Mouse (Mus musculus): ENCODE measurements around the gene Kif5c.

Kif5c gene

DNA sequence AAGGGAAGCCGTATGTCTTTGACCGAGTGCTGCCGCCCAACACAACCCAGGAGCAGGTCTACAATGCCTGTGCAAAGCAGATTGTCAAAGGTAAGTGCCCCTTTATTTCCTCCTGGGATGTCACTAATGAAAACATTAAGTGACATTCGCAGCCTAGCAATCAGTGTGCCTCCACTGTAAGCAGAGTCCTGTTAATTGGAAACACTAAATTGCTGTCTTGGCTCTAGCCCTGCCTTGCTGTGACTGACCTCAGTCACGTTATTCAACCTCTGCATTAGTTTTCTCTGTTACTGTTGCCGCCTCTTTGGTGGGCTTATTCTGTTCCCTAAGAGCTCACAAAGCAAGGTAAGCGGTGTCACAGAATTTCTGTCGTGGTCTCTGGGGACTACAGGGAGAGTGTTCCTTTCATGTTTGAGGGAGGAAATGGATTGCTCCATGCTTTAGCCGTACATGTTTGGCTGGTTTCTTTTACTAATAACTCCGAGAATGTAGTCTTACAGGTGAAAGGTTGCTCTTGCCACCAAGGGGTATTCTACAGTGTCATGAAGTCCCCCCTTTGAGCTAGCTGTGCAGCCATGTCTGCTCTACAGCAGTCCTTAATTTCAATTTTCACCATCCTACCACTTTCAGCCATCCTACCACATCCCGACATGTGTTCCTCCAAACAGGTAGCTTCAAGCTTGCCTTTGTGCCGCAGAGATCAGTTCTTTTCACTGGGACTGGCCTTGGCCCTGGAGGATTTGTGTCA is 52.8 kb downstream of the Kif5c start:
- no peak for DNase-seq (ENCODE audit: low spot score in 2 of 2)

DNA sequence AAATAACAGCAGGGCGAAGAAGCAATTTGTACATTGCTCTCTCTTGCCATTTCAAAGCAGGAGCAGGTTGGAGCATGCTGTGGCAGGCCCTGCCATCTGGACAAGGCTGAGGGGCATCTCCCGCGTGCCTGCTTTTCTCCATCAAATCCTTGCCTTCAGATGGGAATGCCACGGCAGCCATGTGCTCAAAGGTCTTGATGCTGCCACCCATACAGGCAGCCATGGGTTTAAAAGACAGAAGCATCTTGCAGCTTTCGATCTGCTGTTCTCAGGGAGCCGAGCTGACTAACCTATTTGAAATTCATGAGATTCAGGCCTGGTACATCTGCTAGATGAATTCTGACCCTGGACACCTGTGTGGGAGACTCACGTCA is 53.4 kb downstream of the Kif5c start:
- DNase-seq (ENCODE audit: low spot score in 2 of 2) = no peak

DNA sequence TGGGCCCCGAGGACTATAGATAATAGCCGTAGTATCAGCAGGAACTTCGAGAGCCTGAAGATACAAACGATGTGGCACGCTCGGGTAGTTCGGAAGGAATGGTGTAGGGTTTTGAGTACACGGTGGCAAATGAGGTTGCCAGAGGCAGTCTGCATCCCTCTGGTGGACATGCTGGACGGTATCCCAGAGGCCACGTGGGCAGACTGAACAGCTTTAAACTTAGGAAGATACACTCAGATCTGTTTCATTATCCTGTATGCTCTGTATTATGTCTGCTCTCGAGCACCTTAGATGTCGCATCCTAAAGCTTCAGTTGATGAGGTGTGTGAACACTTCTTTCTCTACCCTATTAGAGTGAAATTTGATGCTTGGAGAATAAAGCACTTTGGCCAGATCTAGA is 56.9 kb downstream of the Kif5c start:
- DNase-seq (ENCODE audit: low spot score in 2 of 2) = no peak

DNA sequence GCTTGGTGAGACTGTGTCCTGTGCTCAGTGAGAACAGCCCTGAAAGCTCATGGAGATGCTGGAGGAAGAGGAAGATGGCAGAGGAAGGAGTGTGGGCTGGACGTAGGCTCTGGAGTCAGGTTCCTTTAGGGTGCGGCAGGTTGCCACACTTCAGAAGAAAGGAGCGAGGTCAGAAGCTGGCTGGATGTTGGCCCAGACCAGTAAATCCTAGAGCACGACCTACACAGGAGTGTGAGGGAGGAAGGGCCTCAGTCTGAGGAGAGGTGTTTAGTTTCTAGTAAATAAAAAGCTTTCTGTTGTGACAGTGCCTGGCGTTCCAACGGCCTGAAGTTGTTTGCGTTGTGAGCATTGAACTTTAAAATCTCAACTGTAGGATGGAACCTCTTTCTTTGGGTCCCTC is 59.3 kb downstream of the Kif5c start:
- no peak for DNase-seq (ENCODE audit: low spot score in 2 of 2)

DNA sequence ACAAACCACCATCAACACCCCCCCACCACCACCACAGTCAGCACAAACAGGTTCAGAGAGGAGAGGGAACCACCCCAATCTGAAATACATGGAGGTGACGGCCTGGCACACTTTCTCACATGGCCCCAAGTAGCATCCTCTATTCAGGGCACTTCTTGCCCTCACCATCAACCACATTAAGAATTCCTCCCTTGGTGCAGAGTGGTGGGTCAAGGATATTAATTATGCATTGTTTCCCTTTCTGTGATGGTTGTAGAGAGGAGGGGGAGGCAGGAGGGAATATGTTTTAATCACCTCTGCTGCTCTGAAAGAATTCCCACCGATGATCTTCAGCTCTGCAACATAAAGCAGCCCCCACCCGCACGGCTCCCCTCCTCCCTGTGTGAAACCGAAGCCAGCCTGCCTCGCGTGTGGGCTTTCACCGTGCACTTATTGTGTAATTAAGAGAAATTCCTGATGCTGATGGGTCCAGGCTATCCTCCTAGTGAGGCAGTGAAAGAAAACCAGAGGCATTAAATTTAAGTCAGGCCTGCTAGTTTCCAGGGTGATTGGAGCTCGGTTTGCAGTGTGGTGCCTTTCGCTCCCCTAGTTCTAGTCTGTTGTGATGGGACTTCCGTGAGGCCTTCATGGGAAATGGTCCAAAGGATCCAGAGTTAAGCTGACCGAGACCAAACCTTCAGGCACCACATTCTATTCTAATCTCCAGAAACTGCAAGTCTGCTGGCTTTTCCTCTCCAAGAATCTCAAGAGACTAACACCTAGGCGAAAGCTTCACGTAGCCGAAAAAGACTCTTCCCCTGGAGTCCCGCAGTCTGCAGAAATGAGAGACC is 60.3 kb downstream of the Kif5c start:
- DNase-seq (ENCODE audit: low spot score in 2 of 2) = no peak

DNA sequence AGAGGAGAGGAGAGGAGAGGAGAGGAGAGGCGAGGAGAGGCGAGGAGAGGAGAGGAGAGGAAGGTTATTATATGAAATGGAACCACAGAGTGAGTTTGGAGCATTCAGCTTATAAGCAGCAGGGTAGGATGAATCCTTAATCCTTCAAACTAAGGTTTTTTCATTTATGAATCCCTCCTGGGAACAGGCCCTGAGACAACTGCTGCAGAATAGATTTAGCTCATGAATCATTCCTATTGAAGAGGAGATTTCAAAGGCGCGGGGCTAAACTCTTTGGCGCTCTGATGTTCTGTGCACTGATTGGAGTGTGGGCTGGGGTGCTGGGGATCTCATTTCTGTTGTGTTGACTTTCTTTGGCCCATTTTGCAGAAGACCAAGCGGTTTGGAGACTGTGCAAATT is 63.7 kb downstream of the Kif5c start:
- peak in 1 of 2 experiments; percentile 43 for DNase-seq (ENCODE audit: low spot score in 2 of 2)

DNA sequence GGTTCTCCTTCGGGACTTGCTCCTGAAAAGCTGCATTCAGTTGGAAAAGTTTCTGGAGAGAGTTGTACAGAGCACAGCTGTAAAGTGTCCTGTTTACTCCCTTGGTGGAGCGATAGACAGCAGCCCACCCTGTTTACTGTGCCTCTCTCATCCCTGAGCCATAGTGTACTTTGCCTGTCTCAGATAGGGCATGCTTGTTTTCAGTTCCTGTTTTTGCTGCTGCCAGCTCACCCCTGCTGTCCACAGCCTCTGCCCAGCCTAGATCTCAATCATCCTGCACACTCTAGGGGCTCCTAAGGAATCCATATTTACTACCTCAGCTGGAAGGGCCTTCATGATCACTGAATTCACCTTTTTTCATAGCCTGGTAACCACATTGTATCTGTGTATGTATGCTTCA is 65.7 kb downstream of the Kif5c start:
- no peak for DNase-seq (ENCODE audit: low spot score in 2 of 2)

DNA sequence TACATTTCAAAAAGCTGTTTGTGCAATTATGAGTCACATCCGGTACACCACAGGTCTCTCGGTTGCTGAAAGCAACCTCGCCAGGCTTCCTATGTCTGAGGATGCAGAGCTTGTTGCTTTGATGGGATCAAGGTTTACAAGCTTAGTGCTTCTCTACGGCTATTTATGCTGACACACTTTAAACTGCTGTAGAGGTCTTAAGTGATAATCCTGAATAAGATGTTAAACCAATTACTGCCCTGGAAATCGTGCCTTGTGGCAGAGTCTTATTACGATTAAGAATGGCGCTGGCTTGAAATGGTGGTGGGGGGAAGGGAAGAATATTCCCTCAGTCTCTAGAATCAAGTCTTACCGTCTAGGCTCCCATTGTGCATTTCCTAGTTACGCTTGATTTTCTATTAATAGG is 71.3 kb downstream of the Kif5c start:
- no peak for DNase-seq (ENCODE audit: low spot score in 2 of 2)

DNA sequence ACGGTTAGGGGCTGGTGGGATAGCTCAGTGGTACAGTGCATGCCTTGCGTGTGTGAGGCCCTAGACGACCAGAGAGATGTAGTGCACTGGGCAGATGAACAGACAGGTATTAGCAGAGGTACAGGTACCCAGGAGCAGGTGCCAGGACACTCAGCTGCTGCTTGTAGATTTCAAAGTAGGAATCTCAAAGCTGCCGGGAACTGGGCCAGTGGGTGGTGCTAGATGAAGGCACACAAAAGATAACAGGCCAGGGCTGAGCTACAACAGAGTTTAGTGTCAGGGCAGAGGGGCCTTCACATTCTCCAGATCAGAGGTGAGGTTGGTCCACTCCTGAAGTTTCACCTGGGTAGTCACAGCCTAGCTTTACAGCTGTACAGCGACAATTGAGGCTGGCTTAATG is 72.3 kb downstream of the Kif5c start:
- no peak for DNase-seq (ENCODE audit: low spot score in 2 of 2)

DNA sequence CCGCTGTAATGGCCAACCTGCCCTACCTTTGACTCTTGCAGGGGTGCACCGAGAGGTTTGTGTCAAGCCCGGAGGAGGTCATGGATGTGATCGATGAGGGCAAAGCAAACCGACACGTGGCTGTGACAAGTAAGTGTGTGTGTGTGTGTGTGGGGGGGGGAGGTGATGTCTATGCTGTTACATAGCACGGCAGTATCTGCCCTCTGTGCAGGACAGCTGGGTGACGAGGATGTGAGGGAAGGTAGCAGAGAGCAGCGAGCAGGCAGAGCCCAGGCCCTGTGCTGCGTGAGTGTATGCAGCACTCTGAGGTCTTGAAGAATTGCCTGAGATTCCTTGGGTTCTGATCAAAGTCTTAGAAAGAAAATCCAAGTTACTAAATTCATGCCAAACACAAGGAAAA is 75.6 kb downstream of the Kif5c start:
- no peak for DNase-seq (ENCODE audit: low spot score in 2 of 2)

DNA sequence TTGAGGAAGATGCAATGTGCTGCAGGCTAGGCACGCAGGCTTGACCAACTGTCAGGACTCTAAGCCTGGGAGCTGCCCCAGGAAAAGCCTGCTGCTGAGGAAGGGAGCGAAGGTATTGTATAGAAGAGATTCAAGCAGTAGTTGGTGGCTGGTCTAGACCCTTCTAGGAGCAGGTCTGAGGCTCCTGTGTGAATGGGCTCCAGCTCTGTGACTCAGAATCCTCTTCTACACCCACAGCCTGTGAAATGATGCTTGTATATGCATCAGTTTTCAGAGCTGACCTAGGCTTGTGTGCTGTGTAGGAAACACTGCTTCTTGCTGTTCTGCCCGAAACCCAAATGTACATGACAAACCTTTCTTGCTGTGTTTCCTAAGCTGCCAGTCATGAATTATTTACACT is 76.4 kb downstream of the Kif5c start:
- peak; percentile 36 to 45 for DNase-seq (ENCODE audit: low spot score in 2 of 2)

DNA sequence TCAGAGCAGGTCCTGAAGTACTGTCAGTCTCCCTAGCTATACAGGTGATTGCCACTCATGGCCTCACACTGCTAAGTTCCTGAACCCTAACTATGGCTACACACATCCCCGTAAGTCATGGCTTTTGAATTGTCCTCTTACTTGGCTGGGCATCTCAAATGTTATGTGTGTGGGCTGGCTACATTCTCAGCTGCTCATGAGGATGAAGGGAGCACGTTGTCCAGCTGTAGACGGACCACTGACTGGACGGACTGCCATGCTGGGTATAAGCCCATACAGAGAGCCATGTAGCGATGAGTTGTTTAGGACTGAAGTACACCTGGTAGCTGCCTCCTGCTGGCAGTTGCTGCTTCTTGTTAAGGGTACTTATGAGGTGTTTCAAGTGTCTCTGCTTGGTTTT is 79.8 kb downstream of the Kif5c start:
- no peak for DNase-seq (ENCODE audit: low spot score in 2 of 2)

DNA sequence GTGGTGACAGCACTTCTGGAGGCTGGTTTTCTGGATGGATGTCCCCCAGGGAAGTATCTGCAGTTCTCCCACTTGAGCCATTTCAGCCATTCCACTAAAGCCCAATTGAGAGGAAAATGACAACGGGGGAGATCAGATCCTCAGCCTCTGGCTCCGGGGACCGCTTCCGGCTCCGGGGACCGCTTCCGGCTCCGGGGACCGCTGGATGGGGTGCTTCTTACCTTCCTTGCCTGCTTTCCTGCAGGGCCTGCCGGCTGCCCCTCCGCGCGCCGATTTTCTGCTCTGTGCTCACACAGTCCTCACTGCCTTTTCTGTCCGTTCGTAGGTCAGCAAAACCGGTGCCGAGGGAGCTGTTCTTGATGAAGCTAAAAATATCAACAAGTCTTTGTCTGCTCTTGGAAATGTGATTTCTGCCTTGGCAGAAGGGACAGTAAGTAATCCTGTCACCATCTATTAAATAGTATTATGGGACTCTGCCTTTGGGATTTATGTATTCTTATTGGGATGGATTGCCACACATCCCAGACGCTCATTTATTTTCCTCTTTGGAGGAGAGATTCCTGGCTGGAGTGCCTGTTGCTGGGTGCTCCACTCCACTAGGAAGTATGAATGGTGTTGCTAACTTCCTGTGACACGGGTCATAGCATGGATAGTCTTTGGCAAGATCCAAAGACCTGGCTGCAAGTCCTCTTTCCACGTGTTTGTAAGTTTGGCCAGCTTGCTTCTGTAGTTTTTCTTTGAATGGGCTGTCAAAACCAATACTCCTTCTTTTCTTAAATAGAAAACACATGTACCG is 81.3 kb downstream of the Kif5c start:
- DNase-seq (ENCODE audit: low spot score in 2 of 2) = no peak

DNA sequence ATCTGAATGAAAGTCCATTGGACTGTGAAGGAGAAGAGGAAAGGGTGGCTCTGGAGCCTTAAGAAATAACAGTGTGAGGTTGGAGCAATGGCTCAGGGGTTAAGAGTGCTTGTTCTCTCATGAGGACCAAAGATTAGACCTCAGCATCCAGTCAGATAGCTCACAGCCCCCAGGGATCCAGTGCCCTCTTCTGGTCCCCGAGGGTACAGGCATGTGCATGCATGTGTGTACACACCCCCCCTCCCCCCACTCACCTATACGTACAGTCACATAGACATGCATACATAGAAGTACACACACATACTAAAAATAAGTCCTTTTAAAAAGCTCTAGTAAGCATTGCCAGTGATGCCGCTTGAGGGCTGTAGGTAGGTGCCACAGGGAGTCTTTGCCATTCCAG is 91.1 kb downstream of the Kif5c start:
- no peak for DNase-seq (ENCODE audit: low spot score in 2 of 2)

DNA sequence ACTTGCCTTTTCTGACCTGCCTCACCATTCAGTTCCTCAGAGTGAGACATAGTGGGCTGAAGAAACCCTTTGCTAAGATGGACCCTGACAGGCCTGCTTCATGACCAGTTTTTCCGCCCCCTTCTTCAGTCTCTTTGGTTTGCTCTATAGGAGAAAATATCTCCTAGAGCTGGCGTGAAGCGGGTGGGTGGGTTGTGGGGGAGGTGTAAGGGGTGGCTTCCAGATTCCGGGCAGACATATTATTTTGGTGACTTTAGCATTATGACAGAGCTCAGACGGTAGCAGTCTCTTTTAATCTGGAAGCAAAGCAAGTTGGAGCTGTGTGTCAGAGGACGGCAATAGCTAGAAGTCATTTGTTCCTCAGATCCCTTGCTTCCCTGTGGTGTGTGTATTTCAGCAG is 92.6 kb downstream of the Kif5c start:
- DNase-seq (ENCODE audit: low spot score in 2 of 2) = peak in 1 of 2 experiments; percentile 55

DNA sequence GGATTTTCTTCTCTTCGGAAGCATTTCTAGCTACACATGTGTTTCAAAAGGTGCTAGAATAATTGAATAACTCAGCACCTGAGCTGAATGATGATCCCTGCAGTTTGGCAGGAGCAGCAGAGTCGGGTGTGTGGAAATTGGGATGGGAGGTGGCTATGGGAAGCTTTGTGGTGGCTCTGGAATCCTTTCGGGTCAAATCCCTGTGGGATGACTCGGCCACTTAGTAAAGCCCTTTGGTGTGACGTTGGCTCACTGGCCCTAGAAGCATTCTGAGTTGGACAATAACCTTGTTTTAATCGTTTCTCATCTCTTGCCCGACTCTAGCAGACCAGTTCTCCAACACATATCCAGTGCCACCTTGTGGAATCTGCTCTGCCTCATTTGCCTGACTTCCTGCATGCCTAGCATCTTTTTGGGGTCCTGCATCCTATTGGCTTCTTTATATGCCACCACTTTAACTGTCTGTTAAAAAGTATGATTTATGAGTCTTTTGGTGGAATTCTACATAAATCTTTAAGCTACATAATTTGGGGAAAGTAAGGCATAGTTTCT is 93.3 kb downstream of the Kif5c start:
- DNase-seq (ENCODE audit: low spot score in 2 of 2) = no peak

DNA sequence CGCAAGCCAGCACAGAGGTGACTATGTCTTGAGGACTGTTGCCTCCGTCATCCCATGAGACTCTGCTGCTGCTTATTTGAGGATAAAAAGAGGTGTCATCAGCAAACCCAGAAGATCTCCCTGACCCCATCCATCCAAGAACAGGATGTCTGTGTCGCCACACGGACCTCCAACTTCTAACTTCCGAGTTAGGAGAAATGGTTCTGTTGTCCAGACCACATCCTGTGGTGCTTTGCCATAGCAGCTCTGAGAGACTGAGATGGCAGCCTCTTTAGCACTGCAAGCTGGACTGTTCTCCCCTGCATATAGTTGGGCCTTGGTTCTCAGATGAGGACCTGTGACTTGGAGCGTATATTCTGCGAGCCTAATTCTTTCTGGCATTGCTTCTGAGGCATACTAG is 97.4 kb downstream of the Kif5c start:
- no peak for DNase-seq (ENCODE audit: low spot score in 2 of 2)

DNA sequence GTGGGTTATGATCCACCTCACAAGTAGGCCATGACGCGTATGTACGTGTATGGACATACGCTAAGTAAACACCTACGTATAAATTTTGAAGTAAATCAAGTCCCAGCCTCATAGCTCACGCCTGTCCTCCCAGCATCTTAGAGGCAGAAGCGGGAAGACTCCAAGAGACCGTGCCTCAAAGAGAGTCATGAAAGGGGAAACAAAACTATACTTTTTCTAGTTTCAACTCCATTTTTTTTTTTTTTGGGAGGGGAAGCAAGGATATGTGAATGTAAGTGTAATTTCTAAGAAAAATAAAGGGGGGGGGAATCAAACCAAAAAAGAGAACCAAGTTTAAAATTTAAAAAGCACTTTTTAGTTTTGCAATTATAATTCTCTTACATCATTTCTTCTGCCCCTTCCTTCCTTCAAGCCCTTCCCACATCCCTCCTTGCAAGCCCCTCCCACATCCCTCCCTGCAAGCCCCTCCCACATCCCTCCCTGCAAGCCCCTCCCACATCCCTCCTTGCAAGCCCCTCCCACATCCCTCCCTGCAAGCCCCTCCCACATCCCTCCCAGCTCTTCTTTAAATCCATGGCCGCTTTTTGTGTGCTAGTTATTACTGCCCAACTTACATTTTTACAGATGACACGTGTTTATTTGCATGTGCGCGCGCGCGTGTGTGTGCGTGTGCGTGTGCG is 98.5 kb downstream of the Kif5c start:
- no peak for DNase-seq (ENCODE audit: low spot score in 2 of 2)

DNA sequence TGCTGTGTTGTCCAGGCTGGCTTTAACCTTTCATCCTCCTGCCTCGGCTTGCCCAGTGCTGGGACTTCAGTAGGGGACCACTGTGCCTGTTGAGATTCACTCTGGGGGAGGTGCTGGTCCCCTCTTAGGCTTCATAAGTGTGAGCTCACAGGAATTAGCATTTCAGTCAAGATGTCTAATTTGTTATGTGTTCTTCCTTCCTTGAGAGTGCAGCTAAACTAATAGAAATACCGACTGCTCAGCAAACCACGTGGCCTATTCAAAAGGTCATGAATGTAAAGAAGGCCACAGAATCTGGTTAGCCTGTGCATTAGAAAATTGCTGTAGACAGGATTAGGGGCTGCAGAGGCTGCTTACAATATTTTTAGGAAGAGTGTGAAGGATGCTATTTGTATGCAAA is 99.4 kb downstream of the Kif5c start:
- no peak for DNase-seq (ENCODE audit: low spot score in 2 of 2)

DNA sequence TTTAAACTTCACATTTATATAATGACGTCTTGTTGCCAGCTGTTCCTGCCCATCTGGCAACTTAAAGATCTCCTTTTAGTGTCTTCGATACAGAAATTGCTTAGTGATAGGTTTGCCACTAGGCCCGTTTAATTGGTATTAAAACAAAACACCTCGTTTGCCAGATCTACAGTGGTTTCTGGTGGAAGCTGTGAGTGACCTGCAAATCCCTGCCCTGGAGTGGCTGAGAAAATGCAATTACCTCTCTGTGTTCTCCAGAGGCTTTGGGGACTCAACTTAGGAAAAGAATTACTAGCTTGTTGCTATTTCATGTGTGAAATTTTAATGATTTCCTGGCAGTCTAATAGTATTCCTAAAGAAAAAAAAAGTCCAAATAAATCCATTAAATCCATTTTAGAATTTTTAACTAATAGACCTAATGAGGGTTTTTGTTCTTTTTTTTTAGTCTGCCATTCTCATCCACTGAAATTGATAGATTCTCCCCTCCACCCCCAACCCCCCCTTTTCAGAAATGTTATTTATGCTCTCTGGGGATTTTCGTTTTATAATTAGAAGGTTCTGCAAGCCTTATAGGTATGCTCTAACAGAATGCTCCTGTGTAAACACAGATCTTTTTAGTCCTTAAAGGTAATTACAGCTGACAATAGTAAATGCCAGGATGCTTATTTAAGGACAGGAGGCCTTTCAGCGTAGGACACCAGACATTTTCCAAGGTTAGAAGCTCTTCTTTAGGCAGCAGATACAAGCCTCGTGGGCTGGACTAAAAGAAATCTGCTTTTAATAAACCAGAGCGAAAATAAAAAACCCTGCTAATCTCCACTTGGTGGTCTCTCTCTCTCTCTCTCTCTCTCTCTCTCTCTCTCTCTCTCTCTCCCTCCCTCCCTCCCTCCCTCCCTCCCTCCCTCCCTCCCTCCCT is 100.1 kb downstream of the Kif5c start:
- no peak for DNase-seq (ENCODE audit: low spot score in 2 of 2)

DNA sequence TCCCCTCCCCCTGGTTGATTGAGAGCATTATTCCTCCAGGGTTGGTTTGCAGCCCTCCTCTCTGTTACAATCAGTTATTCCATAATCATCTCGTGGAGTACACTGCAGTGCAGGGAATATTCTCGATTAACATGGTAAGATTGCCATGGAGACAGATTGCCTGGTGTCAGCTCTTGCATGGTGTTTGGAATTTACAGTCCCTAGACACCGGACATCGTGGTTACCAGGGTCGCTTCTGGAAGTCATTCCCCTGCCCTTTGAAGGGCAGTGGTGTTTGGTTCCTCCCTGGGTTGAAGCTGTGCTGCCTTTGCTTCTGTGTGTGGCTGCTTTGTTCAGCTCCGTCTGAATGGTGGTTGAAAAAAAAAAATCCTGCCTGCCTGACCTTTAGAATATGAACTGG is 100.8 kb downstream of the Kif5c start:
- DNase-seq (ENCODE audit: low spot score in 2 of 2) = no peak
